Mouse (Mus musculus): ENCODE data around the gene Babam1.

Gene Babam1

DNA sequence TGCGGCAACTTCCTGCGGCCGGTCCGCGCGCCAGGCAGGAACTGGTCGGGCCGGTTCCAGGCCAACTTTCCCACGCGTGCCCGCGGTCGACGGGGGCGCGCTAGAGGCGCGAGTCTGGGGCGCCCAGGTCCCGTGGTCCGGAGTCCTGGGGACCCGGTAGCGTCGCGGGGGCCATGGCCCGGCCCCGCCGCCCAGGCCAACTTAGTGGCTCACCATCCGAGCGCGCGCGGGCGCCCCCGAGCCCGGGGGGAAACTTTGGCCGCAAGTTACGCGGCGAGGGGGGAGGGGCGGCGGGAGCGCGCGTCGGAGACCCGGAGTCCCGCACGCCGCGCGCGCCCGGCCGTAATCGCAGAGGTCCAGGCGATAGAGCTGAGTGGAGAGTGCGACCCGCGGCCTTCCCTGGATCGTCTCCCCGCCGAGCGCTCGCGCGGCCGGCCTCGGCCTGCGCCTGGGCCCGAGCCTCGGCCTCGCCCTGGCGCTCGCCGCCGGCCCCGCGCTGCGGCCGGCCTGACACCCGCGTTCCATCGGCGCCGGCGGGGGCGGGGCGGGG is 15.2 kb upstream of the Babam1 start, which contains the start of gene Nr2f6:
Nr2f6 (minus strand) TSS at position 540 of the 550 bp plus-strand sequence.
- DNase-seq (ENCODE audit: low spot score): no peak

DNA sequence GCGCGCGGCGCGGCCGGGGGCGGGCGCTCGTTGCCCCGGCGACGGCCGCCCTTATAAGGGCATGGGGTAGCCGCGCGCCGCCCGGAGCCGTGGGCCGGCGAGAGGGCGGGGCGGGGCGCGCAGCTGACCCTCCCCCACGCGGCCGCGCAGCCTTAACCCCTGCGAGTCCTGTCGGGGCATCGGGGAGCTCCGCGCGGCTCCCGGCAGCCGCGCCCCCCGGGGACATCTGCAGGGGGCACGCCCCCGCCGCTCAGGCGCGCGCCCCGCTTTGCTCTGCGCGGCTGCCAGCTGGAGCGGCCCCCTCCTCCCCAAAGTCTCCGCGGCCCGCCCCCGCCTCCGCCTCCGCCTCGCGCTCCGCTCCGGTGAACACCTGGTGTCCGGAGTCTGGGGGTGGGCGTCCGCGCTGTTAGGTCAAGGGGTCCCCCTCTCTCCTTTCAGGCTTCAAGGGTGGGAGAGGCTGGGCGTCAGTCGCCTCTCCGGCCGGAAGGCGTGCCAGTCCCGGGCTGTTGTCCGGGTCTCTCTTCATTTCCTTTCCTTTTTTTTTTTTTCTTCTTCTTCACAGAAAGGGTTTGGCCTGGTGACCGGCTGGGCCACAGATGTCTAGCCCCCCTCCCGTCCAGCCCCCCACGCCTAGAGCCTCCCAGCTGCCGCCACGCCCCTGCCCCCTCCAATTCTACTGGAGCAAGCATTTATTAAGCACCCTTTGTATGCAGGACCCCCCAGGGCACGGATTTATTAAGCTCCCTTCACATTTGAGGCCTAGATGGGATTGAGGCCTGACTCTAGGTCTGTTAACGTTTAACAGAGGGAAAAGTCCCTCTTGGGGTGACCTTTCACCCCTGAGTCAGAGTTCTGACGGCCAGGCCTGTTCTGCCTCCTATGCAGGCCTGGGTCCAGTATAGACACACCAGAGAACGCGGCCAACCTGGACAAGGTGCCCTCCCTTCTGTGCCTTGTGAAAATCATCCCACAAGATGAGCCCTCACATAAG is 14.4 kb upstream of the Babam1 start:
- no peak for DNase-seq (ENCODE audit: low spot score)

DNA sequence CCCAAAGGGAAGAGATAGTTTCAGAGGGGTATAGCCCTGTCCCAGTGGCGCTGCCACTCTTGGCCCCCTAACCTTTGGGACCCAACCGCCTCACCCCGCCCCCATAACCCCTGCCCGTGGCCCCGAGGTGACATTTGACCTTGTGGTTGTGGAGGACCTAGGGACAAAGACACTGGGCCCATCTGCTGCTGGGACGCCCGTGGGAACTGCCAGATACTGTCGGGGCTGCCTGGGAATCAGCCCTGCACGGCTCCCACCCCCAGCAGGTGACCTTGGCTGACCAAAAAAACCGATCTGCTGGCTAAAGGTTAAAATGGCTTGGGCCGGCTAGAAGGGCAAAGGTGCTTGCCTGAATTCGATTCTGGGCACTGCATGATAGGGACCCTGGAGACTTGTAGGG is 13.3 kb upstream of the Babam1 start:
- no peak for DNase-seq (ENCODE audit: low spot score)

DNA sequence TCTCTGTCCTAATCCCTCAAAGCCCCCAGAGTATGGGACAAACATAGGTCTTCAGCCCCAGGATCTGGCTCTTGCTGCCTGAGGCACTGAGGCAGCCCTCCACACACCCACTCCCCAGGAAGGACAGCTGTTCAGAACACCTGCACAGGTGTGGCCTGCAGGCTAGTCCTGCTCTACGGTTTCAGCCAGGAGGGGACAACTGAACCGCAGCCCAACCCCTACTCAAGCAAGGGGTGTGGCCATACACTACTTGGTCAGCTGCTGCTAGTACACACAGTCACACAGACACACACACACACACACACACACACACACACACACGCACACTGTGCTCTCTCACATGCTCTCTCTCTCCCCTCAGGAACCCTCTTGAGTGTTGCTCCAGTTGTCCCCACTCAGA is 12.8 kb upstream of the Babam1 start:
- no peak for DNase-seq (ENCODE audit: low spot score)

DNA sequence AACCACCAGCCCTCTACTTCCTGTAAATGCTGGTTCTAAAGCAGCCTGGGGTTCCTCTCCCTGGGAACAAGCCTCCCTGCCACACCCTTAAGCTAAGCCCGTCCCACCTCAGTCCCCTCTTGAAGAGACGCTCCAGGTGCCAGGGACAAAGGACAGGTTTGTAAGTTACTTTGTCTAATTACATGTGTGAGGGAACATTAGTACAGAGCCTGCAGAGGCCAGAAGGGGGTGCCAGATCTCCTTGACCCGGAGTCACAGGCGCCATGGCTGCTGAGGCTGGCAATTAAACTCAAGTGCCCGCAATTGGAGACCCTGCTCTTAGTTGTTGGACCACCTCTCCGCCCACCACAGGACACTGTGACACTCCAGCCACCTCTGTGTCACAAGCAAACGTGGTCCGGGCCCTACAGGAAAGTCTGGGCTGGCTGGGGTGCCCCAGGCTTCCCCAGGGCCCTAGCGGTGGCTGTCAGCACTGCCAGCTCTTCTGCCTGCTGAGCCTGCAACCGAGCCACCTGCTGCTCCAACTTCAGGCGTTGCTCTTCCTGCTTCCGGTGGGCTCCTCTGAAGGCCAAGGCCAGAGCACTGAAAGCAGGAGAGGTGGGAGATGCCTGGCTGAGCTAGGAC is 11.3 kb upstream of the Babam1 start:
- no peak for DNase-seq (ENCODE audit: low spot score)

DNA sequence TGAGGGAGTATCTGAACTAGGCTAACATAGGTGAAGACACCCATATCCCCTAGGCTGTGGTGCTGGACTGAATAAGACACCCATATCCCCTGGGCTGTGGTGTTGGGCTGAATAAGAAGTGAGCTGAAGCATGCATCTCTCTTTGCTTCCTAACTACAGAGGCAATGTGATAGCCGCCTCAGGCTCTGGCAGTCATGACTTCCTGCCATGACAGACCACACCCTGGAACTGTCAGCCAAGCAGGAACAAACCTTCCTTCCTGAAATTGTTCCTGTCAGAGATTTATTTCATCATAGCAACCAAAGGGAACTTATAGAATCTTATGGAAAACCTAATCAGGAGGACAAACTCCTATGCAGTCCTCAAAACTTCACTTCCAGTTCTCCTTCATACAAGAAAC is 8.4 kb upstream of the Babam1 start:
- DNase-seq (ENCODE audit: low spot score): no peak

DNA sequence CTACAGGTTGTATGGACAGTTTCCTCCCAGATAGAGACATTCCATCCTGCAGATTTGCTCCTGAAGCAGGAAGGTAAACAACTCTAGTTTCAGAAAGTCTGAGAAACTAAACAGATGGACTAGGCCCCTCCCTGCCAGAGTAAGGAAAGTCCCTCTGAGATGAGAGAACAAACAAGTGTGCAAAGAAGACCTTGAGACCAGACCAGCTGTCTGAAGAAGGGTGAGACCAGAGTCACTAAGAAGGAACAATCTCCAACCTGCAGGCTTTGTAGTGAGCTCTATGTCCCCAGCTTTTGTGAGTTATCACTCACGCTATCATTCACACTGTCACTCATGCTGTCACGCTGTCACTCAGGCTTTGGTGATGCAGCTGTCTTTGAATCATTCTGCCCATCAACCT is 5.0 kb upstream of the Babam1 start:
- DNase-seq (ENCODE audit: low spot score): no peak

DNA sequence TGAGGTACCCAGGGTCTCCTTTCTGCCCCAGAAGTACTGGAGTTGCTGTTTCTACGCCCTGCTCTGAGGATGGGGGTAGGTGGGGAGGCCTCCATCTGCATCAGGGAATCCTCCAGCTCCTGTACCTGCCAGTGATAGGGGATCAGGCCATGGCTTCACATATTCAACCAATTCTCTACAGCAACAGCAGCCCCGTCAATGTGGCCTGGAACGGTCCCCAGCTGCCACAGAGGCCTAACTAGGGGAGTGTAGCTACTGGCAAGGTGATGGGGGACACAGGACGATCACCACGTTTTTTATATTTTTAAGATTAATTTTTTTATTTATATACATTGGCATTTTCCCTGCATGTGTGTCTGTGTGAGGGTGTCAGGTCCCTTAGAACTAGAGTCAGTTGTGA is 4.3 kb upstream of the Babam1 start:
- no peak for DNase-seq (ENCODE audit: low spot score)

DNA sequence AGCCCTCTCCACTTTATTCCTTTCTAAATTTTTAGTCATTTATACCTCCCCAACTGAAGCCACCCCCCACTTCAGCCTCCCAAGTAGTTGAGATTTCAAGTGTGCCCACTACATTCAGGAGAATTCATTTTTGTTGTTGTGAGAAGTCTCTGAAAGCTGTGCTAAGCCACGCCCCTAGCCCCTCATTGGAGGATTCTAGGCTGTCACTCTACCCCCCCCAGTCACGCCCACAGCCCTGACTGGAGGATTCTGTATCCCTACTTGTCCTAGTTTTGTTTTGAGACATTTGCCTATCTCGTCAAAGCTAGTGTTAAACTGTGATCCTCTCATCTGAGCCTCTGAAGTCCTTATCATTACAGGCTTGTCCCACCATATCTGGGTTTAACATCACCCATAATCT is 3.8 kb upstream of the Babam1 start:
- no peak for DNase-seq (ENCODE audit: low spot score)

DNA sequence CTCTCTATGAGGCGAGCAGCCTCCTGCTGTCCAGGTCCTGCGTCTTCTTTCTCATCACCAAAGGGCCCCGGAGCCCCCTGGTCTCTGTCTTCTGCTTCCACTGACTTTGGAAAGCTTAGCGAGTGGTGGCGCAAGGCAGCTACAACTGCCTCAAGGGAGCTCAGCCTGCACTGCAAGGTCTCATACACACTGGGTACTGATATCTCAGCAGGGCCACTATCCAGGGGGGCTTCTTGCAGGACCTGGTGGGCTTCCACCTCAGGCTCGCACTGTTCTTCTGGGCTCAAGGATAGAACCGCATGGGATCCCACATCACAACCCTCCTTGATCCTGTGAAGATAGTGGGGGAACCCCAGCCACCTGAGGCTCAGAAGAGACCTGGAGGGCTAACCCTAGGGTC is 2.2 kb upstream of the Babam1 start:
- DNase-seq (ENCODE audit: low spot score): no peak

DNA sequence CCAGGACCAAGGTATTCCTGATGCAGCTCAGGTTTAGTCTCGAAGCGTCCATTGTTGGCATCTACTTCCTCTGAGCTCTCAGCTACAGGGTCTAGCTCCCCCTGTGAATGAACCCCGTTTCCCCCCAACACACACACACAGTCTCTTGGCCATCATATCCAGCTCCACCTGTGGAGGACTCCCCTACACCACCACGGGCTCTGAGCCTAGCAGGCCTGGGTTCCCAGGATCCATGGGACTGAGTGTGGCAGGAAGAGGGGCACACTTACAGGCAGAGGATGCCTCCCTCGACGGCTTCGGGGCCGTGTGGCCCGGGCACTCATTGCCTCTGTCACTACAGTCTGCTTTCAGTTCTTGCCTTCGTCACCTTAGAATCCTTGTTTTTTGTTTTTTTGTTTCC is 1.6 kb upstream of the Babam1 start:
- no peak for DNase-seq (ENCODE audit: low spot score)

DNA sequence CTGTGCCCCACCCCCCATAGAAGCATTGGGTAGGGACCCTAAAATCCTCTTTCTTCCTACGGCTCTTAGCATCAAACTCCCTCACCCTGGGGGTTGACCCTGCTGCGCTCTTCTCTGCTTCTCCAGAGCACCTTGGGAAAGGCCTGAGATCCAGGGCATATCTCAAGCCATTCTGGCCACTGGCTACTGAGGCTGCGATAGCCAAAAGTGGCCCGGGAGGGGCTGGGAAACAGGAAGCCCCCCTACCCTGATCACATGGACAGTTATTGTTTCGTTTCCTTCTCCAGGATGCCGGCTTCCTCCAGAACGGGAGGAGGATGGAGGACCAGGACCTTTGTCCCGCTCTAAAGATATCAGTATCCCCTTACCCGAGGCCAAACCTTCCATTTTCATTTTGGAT is 1.0 kb upstream of the Babam1 start, which contains the start of gene Ushbp1:
Ushbp1 (minus strand) TSS at position 174 of the 400 bp plus-strand sequence.
- DNase-seq (ENCODE audit: low spot score): no peak

DNA sequence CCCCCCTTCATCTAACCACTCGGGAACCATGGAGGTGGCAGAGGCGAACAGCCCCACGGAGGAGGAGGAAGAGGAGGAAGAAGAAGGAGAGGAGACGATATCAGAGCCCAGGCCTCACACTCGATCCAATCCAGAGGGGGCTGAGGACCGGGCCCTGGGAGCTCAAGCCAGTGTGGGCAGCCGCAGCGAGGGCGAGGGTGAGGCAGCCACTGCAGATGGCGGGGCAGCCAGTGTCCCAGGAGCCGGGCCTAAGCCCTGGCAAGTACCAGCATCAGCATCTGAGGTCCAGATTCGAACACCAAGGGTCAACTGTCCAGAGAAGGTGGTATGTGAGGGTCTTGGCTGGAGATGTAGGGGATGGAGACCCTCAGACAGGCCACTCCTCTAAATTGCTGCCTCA is 1.0 kb downstream of the Babam1 start:
- no peak for DNase-seq (ENCODE audit: low spot score)

DNA sequence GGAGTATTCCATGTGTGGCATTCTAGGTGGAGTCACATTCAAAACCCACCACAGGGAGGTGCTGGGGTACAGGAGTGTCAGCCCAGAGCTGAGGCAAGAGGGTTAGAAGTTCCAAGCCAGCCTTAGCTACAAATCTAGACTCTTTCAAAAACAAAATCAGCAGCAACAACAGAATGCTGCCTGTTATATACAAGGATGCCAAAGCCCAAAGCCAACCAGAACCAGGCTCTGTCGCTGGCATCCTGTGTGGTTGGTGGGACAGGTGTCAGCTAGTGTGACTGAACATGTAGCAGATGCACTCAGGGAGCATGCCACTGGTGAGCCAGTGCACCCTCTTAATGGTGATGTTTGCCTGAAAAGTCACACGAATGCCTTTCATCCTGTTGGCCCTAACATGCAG is 4.2 kb downstream of the Babam1 start:
- no peak for DNase-seq (ENCODE audit: low spot score)

DNA sequence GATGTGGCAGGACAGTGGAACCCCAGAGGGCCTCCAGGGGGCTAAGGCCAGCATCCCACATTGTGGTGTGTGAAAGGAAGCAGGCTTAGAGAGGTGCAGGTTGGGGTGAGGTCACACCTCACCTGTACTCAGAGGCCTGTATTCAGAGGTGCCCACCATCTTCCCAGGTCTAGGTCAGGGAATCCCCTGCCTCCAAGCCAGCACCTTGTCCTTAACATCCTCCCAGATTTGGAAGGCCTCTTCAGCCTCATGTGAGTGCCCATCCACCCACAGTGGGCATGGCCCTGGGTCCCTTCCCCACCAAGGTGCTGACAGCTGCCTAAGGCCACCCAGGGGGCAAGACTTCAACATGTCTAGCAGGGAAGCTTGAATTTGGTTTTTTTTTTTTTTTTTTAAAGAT is 4.8 kb downstream of the Babam1 start:
- DNase-seq (ENCODE audit: low spot score): no peak

DNA sequence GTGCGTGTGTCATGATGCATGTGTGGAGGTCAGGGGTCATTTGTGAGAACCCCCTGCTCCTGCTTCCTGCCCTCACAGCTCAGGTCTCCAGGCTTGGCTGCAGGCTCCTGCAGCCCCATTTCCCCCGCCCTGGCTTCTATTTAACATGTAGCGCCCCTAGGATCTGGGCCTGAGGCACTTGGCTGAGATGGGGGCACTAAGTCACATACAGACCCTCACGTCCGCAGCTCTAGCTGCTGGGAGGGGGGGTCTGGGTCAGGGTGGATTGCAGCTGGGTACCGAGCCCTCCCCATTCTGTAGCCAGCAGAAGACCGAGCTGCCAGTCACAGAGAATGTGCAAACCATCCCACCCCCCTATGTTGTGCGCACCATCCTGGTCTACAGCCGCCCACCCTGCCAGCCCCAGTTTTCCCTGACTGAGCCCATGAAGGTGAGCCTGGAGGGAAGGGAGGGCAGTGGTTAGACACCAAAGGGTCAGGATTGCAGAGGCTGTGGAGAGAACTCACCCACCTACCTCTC is 5.8 kb downstream of the Babam1 start:
- no peak for DNase-seq (ENCODE audit: low spot score)

DNA sequence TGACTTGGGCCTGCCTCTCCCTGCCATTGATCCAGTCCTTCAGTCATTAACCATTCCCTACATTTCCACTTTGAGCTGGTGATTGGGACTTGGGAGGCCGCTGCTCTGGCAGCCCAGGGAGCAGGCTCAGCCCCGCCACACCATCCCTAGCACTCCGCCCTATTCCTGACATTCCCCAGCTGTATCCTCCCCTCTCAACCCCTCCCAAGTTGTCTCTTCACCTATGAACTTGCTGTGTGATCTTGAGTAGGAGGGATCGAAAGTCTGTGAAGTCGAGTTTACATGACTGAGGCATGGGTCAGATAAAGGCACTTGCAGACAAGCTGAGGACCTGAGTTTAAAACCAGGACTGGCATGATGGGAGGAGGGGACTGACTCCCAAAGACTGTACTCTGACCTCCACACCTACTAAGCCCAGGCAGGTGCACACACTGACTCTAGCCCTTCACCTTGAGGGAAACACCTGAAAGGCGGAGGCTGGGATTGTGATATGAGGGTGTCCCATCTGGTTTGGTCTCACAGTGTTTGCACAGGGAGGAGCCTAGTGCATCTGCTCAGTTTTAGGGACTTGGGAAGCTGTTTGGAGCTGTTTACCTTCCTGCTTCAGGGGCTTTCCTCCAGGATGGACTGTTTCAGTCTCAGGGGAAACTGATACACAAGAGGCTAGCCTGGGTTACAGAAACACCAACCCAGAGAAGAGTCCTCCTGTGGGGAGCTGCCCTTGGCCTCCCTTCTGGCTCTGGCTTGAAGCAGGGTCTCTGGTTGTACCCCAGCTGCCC is 6.6 kb downstream of the Babam1 start:
- no peak for DNase-seq (ENCODE audit: low spot score)

DNA sequence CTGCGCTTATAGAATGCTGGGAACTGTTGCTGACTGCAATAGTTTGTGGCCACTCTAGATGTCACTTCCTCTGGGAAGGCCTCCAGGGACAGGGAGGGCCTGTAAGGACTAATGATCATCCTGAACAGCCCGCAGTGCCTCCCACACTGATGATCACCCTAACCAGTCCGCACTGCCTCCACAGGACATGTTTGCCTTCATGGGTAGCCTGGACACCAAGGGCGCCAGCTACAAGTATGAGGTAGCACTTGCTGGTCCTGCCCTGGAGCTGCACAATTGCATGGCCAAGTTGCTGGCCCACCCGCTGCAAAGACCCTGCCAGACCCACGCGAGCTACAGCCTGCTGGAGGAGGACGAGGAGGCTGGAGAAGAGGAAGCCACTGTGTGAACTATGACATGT is 7.3 kb downstream of the Babam1 start:
- DNase-seq (ENCODE audit: low spot score): no peak

DNA sequence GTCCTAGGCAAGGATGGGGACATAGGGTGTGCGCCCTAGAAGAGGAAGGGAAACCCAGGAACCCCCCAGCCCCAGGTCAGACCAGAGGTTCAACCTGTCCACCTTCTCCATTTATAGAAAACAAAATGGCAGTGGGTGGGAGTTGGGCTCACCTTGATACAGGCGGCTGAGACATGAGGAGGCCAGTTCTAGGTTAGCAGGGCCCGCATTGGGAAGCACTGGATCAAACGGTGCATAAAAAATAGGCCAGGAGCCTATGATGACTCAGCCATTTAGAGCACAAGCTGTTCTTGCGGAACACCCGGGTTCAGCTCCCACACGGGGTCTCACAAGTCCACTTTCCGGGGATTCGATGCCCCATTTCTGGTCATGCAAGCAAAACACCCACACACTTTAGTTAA is 8.3 kb downstream of the Babam1 start:
- peak; percentile 33 for DNase-seq (ENCODE audit: low spot score)

DNA sequence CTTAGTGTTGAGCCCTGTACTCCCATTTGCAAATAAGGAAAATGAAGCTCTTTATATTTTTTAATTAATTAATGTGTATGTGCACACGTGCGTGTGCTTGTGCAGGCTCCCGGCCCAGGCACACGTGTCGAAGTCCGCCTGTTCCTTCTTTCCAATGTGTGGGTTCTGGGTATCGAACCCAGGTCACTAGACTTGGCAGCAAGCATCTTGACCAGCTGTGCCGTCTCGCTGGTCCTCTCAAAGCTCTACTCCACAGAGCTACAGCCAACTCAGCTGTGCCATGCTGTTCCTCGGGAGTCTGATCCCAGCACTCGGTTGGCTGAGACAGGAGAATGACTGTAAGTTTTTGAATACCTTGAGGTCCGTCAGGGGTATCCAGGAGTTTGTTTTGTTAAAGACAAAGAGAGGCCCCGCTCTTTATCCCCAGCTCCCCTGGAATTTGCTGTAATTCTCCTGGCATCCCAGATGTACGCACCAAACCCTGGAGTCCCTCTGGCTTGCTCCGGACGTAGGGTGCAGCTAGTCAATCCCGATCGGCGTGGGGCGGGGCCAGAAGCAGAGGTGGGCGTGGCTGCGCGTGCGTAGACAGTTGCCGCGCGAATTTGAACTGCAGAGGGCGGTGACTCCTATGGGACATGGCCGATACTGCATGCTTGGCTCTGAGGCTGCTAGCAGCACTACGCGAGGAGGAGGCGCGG is 8.9 kb downstream of the Babam1 start, which contains the start of gene Ankle1:
Ankle1 (plus strand) TSS at position 610 of the 698 bp plus-strand sequence.
- DNase-seq (ENCODE audit: low spot score): peak; percentile 94
